Mouse (Mus musculus) right cerebral cortex, postnatal 25 days (tissue): ENCODE data around the gene Chst12.
"Not testable (repeated sequence)": the region's sequence is repeated elsewhere in the genome, so short reads cannot be mapped to it uniquely, and the experiment has no call there.

Experiments
- DNase-seq: peaks from one replicate; pipeline ENCODE4 v3.0.0; 2022

The Chst12 gene

GRCm38 (mm10) chr5:140505208-140505780, at the start of gene Chst12:
TSS of gene Chst12 (plus strand) at chr5:140505550.
- peak; percentile 100 for DNase-seq

DNA sequence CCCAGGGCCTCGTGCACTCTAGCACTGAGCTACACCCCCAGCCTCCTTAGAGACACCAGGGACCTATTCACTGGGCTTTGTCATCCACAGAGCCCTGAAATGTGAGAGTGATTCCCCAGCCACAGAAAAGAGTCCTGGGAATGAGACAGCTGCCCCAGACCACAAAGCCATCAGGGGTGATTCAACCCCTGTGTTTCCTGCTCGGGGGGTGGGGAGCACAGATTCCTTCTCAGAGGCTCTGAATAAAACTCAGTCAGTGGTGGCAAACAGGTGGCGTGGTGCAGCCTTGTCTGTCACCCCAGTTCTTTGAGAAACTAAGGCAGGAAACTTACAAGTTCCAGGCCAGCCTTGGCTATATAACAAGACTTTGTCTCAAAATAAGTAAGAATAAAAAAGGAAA, 43.9 kb upstream of the Chst12 start:
- DNase-seq, result no peak

GRCm38 (mm10) chr5:140463151-140463550, 42.2 kb upstream of the Chst12 start:
- not testable (repeated sequence) for DNase-seq

GRCm38 (mm10) chr5:140464943-140465342, 40.4 kb upstream of the Chst12 start:
- DNase-seq, result no peak

DNA sequence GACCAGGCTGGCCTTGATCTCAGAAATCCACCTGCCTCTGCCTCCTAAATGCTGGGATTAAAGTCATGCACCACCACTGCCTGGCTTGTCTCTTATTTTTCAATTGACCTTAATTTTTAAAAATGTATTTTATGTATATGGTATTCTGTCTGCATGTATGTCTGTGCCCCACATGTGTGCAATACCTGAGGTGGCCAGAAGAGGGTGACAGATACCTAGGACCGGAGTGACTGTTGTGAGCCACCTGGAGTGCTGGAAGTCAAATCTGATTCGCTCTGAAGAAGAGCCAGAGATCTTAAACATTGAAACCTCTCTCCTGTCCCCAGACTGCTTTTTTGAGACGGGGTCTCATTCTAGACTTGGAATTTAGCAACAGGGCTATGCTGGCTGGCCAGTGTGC, 33.0 kb upstream of the Chst12 start:
- DNase-seq, result no peak

DNA sequence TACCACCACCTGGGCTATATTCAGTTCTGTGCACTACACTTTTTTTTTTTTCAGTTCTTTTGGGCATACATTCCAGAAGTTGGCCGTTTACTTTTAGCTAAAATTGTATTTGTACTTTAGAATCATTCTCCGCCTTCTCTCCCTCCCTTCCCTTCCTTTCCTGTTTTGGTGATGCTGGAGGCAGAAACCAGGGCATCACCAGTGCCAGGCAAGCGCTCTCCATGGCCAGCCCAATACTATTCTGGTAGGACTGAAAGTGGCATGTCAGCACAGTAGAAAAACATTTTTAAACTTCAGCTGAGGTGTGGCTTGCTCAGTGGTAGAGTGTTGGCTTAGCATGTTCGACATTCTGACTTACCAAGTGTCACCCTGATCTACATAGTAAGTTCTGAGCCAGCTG, 23.9 kb upstream of the Chst12 start:
- DNase-seq, result no peak

GRCm38 (mm10) chr5:140491142-140491541, 14.2 kb upstream of the Chst12 start:
- DNase-seq, result no peak

- DNase-seq, result no peak
These were observed 12.6 kb upstream of the Chst12 start for GRCm38 (mm10) chr5:140492684-140493233.

DNA sequence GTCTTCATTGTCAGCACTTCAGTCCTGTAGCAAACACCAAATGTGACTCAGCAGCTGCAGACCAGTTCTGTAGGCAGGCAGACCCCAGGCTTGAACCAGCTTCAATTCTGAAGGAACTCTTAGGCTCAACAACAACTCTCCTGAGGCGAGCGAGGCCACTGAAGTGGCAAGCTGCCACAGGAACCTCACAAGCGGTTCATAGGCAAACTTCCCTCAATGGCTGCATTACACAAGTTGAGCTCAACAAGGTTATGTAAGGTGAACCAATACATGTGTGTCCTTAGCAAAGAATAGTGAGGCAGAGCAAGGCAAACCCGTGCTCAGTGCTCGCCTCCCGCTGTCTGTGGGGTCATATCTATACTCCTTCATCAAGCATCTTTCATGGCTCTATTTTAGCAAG, 7.2 kb upstream of the Chst12 start:
- DNase-seq, result no peak

DNA sequence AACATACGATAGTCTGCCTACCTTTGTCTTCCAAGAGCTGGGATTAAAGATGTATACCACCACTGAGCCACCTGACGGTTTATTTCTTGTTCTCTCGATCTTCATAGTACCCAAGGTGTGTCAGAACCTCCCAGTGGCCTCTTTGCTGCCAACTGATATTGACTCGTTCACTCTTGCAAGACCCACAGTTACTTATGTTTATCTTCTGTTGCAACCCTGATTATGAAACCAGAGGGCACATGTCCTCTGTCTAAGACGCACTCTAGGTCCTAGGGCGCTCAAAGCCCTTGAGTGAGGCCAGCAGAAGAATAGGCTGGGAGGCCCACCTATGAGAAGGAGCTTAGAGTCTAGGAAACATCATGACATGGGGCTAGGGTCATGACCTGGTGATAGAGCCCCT, 4.6 kb upstream of the Chst12 start:
- DNase-seq, result no peak

DNA sequence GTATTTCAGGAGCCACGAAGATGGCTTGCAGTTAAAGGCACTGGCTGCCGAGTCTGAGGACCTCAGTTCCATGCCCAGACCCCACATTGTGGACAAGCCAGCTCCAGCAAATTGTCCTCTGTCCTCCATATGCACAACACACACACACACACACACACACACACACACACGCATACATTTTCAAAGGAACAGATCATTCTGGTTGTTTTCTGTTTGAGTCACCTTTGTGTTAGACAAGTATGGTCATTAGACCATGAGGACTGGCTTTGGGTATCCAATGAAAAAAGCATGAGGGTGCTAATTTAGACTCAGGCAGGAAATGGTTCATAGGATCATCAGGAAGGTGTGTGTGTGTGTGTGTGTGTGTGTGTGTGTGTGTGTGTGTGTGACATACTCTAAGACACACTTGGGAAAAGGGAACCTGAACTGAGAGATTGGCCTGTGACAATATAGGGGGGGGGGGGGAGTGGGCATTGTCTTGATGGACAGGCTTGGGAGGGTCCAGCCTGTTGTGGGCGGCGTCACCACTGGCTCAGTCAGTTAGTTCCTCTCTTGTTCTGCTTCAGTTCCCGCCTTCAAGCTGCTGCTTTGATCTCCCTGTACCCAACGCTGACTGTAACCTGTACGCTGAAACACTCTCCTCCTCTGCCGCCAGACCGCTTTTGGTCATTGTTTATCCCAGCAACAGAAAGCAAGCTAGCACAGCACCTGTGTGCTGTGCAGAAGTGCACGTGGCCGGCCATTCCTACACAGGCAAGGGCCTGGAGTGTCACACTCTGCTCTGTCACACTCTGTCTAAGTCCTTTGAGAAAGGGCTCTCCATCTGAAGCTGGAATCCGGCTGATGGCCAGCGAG, 3.1 kb upstream of the Chst12 start:
- no peak for DNase-seq

GRCm38 (mm10) chr5:140502925-140503324, 2.4 kb upstream of the Chst12 start:
- DNase-seq, result not testable (repeated sequence)

- peak; percentile 27 for DNase-seq
These were observed 895 bp downstream of the Chst12 start for GRCm38 (mm10) chr5:140506096-140506794.

DNA sequence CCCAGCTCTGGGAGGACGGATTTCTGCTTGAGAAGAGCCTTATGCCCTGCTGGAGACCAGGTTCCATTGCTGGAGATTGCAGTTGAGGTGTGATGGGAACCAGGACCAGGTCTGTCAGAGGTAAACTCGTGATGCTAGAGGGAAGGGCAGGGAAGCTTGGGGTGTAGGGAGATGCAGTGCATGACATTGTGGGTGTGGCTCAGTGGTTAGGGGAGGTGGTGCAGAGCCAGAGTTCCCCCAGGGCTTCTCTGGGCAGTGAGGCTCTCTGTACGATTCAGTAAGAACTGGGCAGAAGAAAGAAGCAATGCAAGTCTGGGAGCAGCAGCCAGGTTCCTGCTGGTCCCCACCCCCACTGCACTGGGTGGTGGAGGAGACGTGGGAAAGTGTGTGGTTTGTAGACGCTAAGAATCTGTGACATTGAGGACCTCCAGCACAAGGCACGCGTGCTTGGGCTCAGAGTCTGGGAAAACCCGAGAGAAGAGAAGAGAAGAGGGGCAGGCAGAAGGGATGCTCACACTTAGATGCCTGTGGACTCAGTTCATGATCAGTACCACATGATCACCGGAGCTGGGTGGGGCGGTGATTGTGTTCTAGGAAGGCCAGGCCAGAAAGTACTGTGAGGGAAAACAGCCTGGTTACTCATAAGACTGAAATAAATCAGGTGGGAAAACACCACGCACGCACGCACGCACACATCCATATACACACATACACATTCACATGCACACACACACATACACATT, 2.3 kb downstream of the Chst12 start:
- no peak for DNase-seq

- no peak for DNase-seq
These were observed 3.3 kb downstream of the Chst12 start for GRCm38 (mm10) chr5:140508686-140509085.

DNA sequence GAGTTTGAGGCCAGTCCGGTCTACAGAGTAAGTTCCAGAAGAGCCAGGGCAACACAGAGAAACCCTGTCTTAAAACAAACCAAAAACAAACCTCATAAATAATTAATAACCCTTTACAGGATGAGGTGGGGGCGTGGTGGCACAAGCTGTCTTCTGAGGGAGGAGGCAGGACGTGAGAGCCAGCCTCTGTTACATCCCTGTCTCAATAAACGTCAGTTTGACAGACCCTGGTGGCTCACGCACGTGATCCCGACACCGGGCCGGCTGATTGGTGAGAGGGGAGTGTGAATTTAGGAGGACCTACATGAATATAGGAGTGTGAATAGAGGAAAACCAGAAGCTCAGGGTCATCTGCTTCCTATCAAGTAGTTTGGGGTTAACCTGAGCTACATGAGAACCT, 3.9 kb downstream of the Chst12 start:
- no peak for DNase-seq

GRCm38 (mm10) chr5:140510012-140511000, 5.0 kb downstream of the Chst12 start:
- DNase-seq, result no peak

DNA sequence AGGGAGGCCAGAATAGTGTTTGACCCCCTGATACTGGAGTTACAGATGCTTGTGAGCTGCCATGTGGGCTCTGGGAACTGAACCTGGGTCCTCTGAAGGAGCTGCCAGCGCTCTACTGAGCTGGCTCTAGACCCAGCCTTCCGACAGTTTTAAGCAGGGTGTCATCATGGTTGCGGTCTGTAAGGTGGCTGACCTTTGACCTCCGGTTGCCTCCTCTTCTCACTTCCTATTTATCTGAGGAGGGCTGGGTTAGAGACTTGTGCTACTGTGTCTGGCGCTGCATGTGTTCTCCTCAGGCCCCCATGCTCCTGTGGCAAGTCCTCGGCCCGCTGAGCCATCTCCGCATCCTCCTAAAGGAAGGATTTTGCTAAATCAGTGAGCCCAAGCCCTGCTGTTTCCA, 8.6 kb downstream of the Chst12 start:
- no peak for DNase-seq

DNA sequence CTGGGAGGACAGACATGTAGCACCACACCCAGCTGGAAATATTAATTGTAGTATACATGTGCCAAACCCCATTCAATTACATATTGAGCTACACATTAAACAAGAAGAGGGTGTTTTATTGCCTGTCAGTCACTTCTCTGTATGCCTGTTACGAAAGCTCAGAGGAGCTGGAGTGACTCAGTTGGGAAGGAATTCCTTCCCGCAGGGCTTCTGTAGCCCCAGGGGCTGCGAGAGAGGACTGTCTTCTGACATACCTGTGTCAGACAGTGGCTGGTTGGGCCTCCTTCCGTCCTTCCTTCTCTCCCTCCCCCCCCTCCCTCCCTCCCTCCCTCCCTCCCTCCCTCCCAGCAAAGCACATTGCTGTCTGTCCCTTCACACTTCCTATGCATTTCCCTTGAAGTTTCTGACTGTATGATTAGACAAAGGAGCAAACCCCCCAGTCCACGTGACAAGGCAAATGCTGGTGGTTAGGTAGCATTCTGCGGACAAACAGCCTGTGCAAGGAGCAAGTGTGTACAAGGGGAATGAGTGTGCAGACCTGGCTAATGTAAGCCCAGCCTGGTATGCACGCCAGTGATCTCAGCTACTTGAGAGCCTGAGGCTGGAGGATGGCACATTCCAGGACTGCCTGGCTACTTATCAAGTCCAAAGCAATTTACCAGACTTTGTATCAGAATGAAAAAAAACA, 9.6 kb downstream of the Chst12 start:
- no peak for DNase-seq

GRCm38 (mm10) chr5:140517159-140517920, 12.0 kb downstream of the Chst12 start:
- DNase-seq, result no peak
